Mouse (Mus musculus) embryonic facial prominence, embryonic 10.5 days (tissue): ENCODE measurements around the gene Krt28. TPM values are rescaled to one million over a fixed set of nuclear protein-coding genes. Genes with fewer than 3 reads are reported as not detected.

ENCODE experiments used
- DNase-seq: peaks from one replicate; pipeline ENCODE4 v3.0.0-alpha.2; 2017; ENCODE audit warnings: low spot score
- H3K27ac ChIP-seq: fragments of 300-500 bp; sonication (generic); replicated peaks from 2 replicates; pipeline ENCODE4 v1.5.1; 2016; ENCODE audit warnings: mild to moderate bottlenecking
- H3K27me3 ChIP-seq: fragments of 300-500 bp; sonication (generic); replicated peaks from 2 replicates; pipeline ENCODE4 v1.6.1; 2016; ENCODE audit warnings: low read depth, mild to moderate bottlenecking; ENCODE audit not compliant: poor library complexity, severe bottlenecking
- H3K36me3 ChIP-seq: fragments of 300-500 bp; sonication (generic); replicated peaks from 2 replicates; pipeline ENCODE4 v1.6.1; 2016; ENCODE audit warnings: mild to moderate bottlenecking, moderate library complexity
- H3K4me1 ChIP-seq: fragments of 300-500 bp; sonication (generic); 2 replicates; pipeline ENCODE4 v1.6.1; 2016
- H3K4me3 ChIP-seq: fragments of 300-500 bp; sonication (generic); 2 replicates; pipeline ENCODE4 v1.5.1; 2016; ENCODE audit warnings: mild to moderate bottlenecking, moderate library complexity
- H3K9me3 ChIP-seq: fragments of 300-500 bp; sonication (generic); 2 replicates; pipeline ENCODE4 v1.6.1; 2016; ENCODE audit warnings: mild to moderate bottlenecking
- WGBS: fragments of 180-500 bp; shearing (Covaris S2); methylation state at CpG from one replicate; pipeline ENCODE4 v1.1.7; 2016; 5-methylcytosine and 5-hydroxymethylcytosine counted together
- polyA plus RNA-seq: library from polyadenylated mRNA; unstranded; fragments of >200 nt; fragmentation: Nextera tagmentation; extraction: Ambion mirVana; gene quantifications from 2 replicates; pipeline ENCODE4 v1.2.1, GENCODE M21; 2016

Krt28 gene
- polyA plus RNA-seq, result 0.26 and 0.39 TPM in 2 replicates

DNA sequence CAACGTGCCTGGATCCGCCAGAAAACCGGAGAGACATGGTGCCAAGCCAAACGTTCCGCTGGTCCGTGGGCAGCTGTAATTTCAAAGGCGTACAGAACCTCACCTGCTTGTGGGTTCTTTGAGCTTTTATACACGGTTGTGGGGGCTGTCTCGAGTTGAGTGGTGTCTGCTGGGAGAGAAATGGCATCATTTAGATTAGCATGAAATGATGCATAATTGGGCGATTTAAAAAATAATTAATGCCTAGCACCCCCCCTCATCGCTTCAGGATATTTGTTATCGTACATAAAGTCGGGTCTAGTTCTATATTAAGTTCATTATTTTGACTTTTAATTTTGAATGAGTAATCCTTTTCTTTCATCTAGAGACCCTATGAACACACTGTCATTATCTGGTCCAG is at the start of gene Krt28:
Gene Krt28 (minus strand): TSS at position 101 of the 400 bp plus-strand sequence.
- Histone ChIP-seq H3K9me3 (no peaks in the 10 kb centered on the region), H3K36me3 (no peaks in the 10 kb centered on the region), H3K27ac (no peak within 1 kb of the TSS), H3K27me3 (no peaks in the 10 kb centered on the region), H3K4me3 (no peak within 1 kb of the TSS), H3K4me1 (no peaks in the 10 kb centered on the region)
- 86% methylated on average over 13 of the region's 13 CpGs for WGBS
- DNase-seq, result no peak

DNA sequence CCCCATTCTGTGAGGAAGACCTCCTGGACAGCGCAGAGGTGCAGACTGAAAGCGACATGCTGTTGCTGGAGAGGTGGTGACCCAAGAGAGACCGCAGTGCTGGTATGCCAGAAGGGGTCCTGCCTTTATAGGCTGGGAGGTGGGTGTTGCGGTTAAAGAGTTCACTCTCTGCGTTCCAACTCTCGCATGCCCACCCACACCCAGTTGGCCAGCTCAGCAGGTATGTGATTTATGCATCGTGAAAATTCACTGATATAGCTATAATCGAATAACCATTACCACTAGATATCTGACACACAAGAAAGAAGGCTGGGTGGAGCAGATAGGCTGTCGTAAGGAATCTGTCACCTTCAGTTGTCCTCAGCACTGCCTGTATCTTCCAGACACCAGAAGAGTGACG is 47.5 kb upstream of the Krt28 start, which contains the start of gene Krt12:
Gene Krt12 (minus strand): TSS at position 101 of the 400 bp plus-strand sequence.
- Histone ChIP-seq H3K27me3 (no peaks in the 10 kb centered on the region), H3K36me3 (no peaks in the 10 kb centered on the region), H3K4me1 (0 out of 2 replicates have a peak, but pooled peaks cover 2% of the 10 kb centered on the region), H3K27ac (no peak within 1 kb of the TSS), H3K4me3 (no peak within 1 kb of the TSS), H3K9me3 (no peaks in the 10 kb centered on the region)
- 88% methylated on average over 10 of the region's 10 CpGs for WGBS
- no peak for DNase-seq

DNA sequence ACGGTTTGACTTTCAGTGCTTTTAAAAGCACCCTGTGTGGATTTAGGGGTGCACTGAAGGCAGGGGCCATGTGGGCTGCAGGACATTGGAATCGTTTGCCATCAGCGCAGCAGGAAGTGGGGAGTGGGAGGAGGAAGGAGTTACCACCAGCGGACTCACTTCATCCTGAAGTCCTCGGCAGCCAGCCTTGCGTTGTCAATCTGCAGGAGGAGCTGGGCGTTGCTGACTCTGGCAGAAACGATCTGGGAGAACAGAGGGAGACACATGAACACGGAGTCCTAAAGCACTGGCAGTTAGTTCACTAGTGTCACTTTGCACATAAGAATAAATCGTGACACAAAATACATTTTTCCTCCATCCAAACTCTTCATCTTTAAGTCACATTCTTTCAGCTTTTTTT is 45.9 kb upstream of the Krt28 start:
- no peak for DNase-seq
- Histone ChIP-seq H3K27ac (no peak overlapping the region), H3K27me3 (no peaks in the 10 kb centered on the region), H3K36me3 (no peaks in the 10 kb centered on the region), H3K4me3 (no peak overlapping the region), H3K9me3 (no peaks in the 10 kb centered on the region), H3K4me1 (0 out of 2 replicates have a peak, but pooled peaks cover 2% of the 10 kb centered on the region)
- WGBS, result 54% methylated on average over 10 of the region's 10 CpGs

DNA sequence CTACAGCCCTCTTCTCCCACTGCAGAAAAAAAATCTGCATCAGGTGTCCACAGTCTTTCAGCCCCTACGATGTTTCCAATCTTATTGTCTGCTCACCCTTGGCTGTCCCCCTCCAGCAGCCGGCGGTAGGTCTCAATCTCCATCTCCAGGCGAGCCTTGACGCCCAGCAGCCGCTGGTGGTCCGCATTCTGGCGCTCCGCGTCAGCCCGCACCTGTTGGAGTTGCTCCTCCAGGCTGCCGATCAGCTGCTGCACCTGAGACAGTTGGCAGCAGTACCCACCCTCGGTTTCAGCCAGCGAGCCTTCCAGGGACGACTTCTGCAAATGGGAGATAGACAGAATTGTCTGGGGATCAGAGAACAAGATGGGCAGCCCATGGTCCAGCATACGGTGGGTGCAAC is 43.1 kb upstream of the Krt28 start:
- H3K9me3 ChIP-seq, result no peaks in the 10 kb centered on the region
- 0 out of 2 replicates have a peak, but pooled peaks cover 2% of the 10 kb centered on the region for H3K4me1 ChIP-seq
- no peaks in the 10 kb centered on the region for H3K36me3 ChIP-seq
- no peak for DNase-seq
- no peak overlapping the region for H3K4me3 ChIP-seq
- no peak overlapping the region for H3K27ac ChIP-seq
- no peaks in the 10 kb centered on the region for H3K27me3 ChIP-seq
- 73% methylated on average over 16 of the region's 16 CpGs for WGBS

DNA sequence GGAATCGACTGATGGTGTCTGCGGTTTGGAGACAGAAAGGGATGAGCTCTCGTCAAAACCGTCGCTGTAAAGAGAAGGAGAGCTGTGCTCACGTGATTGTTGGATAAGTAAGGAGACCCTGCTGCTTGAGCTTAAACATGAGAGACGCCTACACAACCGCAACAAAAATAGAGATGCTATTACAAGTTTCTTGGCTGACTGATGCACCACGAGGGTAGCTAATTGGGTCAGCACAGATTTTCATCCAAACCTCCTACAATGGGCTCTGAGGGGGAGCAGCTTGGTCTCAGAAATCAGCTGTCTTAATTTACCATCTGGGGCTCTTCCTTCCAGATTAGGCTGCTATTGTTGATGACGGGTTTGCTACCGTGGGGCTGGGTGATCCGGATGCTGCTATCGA is 42.2 kb upstream of the Krt28 start:
- no peak overlapping the region for H3K4me3 ChIP-seq
- DNase-seq, result no peak
- no peaks in the 10 kb centered on the region for H3K36me3 ChIP-seq
- no peaks in the 10 kb centered on the region for H3K27me3 ChIP-seq
- 0 out of 2 replicates have a peak, but pooled peaks cover 2% of the 10 kb centered on the region for H3K4me1 ChIP-seq
- no peaks in the 10 kb centered on the region for H3K9me3 ChIP-seq
- WGBS, result 90% methylated on average over 13 of the region's 13 CpGs
- no peak overlapping the region for H3K27ac ChIP-seq

DNA sequence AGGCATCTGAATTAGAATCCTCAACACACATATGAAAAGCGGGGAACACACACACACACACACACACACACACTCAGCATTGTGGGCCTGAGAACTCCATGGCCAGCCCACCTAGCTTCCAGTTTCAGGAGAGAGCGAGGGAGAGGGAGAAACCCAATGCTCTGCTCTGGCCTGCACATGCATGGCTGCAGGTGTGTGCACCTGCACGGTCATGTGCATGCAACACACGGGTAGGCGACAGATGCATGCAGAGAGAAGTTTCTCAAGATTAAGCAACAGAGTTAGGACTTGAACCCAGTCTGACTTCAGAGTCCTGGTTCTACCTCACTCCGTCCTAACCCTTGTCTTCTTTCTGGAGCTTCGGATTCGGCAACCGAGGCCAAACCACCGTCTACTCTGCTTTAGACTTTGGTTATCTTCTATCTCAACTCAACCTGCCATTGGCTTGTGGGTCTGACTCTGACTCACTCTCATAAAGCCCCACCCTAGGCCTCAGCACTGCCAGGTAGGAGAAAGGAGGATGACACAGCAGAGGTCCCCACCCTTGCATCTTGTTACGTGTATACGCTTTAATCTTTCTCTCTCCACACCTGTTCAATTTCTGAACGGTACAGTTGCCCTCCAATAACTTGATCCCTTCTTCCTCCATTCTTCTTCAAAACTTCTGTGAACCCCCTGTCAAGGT is 39.9 kb upstream of the Krt28 start:
- no peaks in the 10 kb centered on the region for H3K27me3 ChIP-seq
- no peak overlapping the region for H3K4me3 ChIP-seq
- 90% methylated on average over 13 of the region's 13 CpGs for WGBS
- no peaks in the 10 kb centered on the region for H3K36me3 ChIP-seq
- no peaks in the 10 kb centered on the region for H3K9me3 ChIP-seq
- H3K4me1 ChIP-seq, result no peaks in the 10 kb centered on the region
- no peak overlapping the region for H3K27ac ChIP-seq
- no peak for DNase-seq

DNA sequence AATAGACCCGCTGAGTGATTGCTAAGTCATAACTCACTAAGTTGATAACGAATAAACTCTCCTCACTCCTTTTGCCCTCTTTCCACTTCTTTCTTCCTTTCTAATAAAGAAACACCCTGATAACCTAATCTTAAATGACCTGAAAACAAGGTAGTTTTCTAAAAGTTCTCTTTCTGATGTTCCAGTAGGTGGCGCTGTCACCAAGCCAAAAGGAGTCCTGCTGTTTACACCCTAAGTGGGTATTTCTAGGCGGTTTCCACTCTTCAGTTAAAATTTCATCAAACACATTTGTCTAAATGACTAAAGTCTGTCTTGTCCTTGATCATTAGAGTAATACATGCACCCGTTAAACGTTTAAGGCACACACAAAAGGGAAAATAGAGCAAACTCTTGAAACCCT is 38.5 kb upstream of the Krt28 start:
- H3K9me3 ChIP-seq, result no peaks in the 10 kb centered on the region
- H3K4me1 ChIP-seq, result no peaks in the 10 kb centered on the region
- DNase-seq, result peak; percentile 42
- no peak overlapping the region for H3K27ac ChIP-seq
- WGBS, result 19% methylated on average over 6 of the region's 6 CpGs
- no peaks in the 10 kb centered on the region for H3K27me3 ChIP-seq
- H3K36me3 ChIP-seq, result no peaks in the 10 kb centered on the region
- no peak overlapping the region for H3K4me3 ChIP-seq

DNA sequence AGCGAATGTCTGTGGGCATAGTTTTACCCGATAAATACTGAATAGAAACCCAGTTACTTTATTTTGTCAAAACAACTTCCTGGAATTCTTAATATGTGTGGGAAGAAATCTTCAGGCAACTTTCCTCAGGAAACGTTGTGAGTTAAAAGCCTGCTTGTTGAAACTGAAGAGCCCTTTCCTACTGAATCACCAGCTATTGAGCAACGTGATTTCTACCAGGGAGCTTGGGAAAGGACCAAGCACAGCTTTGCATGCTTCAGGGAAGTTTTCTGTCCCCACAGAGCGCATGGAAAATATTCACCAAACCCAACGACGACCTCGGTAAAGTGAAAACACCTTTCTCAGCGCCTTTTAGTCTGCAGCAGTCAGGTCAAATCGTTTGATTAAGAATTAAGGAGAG is 31.5 kb upstream of the Krt28 start:
- Histone ChIP-seq H3K36me3 (no peaks in the 10 kb centered on the region), H3K9me3 (no peaks in the 10 kb centered on the region), H3K4me3 (no peak overlapping the region), H3K27ac (no peak overlapping the region), H3K4me1 (no peaks in the 10 kb centered on the region), H3K27me3 (no peaks in the 10 kb centered on the region)
- no peak for DNase-seq
- WGBS, result 77% methylated on average over 10 of the region's 10 CpGs

DNA sequence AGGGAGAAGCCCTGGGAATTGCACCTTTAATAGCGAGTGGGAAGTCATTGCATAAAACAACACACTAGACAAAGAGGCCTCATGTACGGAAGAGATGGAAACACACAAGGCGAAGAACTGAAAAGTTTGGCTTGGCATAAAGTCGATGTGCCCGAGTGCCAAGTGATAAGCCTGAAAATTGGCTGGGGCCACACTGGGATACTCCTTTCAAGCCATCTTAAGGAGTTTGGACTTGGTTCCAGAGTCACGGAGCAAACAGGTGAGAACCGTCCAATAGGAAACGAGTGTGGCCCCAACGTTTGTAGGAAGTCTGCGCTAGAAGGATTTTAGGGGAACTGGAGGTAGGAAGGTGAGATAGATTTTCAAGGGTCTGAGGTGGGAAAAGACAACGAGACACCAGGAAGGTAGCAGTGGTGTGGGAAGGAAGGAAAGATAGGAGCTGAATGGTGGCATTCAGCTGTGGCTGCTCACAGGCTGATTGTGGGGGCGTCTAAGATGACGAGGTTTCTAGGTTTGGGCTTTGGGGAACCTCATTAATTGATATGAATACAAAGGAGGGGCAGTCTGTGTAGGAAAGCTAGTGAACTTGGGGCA is 25.4 kb upstream of the Krt28 start:
- Histone ChIP-seq H3K9me3 (no peaks in the 10 kb centered on the region), H3K4me3 (no peak overlapping the region), H3K27ac (no peak overlapping the region), H3K27me3 (no peaks in the 10 kb centered on the region), H3K4me1 (no peaks in the 10 kb centered on the region), H3K36me3 (no peaks in the 10 kb centered on the region)
- DNase-seq, result no peak
- WGBS, result 88% methylated on average over 13 of the region's 13 CpGs

DNA sequence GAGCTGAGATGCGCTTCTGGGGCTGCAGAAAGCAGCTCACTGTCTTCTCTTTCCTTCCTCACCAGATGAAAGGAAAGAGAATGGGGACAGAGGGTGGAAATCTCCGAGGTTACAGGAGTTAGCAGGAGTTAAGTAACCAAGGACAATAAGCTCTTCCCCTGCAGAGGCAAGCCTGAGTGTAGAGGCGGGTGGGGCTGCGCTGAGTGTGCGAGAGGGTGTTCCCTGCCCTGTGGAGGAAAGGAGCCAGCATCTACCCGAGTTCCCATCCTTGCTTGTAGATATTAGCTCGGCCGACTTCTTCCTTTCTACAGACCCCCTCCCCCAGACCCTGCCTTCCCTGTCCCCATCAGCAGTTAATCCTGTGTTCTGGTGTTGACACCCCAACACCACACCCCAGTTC is 24.1 kb upstream of the Krt28 start:
- no peaks in the 10 kb centered on the region for H3K4me1 ChIP-seq
- H3K27me3 ChIP-seq, result no peaks in the 10 kb centered on the region
- H3K9me3 ChIP-seq, result no peaks in the 10 kb centered on the region
- no peak overlapping the region for H3K27ac ChIP-seq
- no peak for DNase-seq
- 60% methylated on average over 8 of the region's 8 CpGs for WGBS
- no peak overlapping the region for H3K4me3 ChIP-seq
- no peaks in the 10 kb centered on the region for H3K36me3 ChIP-seq

DNA sequence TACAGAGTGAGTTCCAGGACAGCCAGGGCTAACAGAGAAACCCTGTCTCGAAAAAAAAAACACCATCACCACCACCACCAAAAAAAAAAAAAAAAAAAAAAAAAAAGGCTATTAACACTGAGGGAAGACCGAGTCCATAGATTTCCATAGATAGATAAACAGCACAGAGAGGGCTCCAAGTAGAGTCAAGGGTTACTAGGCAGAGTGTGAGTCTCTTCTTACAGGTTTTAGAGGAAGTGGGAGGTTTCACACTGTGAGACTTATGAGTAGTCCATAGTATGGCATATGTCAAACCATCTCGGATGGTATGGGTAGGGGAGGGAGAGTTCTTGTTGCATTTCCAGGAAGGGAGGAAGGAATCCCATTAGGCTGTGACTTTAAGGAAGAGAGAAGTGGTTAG is 23.4 kb upstream of the Krt28 start:
- Histone ChIP-seq H3K4me1 (no peaks in the 10 kb centered on the region), H3K9me3 (no peaks in the 10 kb centered on the region), H3K27me3 (no peaks in the 10 kb centered on the region), H3K36me3 (no peaks in the 10 kb centered on the region), H3K27ac (no peak overlapping the region), H3K4me3 (no peak overlapping the region)
- DNase-seq, result no peak
- 69% methylated on average over 3 of the region's 3 CpGs for WGBS

DNA sequence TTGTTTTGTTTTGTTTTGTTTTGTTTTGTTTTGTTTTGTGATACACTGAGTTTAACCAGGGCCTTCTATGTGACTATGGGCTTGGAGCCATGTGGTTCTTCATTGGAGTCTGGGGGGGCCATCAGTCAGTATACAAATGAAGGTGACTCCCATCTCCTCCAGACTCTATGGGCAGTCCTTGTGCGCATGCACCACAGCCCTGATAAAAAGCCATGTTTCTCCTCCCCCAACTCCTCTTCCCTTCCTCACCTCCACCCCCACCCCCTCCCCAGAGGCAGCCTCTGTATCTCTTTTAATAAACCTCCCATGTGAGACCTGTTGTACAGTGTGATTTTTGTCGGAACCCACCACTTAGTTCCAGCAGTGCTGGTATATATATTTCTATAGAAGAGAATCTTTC is 22.0 kb upstream of the Krt28 start:
- Histone ChIP-seq H3K4me1 (no peaks in the 10 kb centered on the region), H3K27ac (no peak overlapping the region), H3K4me3 (no peak overlapping the region), H3K9me3 (no peaks in the 10 kb centered on the region), H3K27me3 (no peaks in the 10 kb centered on the region), H3K36me3 (no peaks in the 10 kb centered on the region)
- WGBS, result 82% methylated on average over 2 of the region's 2 CpGs
- DNase-seq, result no peak

DNA sequence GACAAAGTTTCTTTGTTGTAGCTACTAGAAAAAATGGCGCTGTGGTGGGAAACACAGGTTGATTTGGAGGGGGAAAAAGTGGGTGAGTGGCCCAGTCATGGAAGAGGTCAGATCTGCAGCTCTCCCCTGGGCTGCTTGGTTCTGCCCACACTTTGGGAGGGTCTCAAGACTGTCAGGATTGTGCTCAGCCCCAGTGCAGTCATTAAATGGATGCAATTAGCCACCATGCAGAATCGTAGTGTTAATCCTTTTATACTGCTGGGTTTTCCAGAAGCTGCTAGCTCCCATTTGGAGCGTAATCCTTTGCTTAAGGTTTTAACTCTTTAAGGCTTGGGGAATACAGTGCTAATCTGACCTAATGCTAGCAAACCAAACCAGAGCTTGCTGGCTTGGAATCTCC is 21.3 kb upstream of the Krt28 start:
- WGBS, result 38% methylated on average over 3 of the region's 3 CpGs
- no peak overlapping the region for H3K27ac ChIP-seq
- no peak for DNase-seq

More for the DNA sequence above, 21.3 kb upstream of the Krt28 start:
- no peaks in the 10 kb centered on the region for H3K9me3 ChIP-seq
- H3K36me3 ChIP-seq, result no peaks in the 10 kb centered on the region
- no peak overlapping the region for H3K4me3 ChIP-seq
- no peaks in the 10 kb centered on the region for H3K4me1 ChIP-seq
- no peaks in the 10 kb centered on the region for H3K27me3 ChIP-seq
